Mouse (Mus musculus) spleen, postnatal 10 days (tissue): ENCODE results near the gene Camsap1.

Source experiments
- DNase-seq, 2 experiments: peaks; one replicate each; pipeline ENCODE4 v3.0.0; 2021 to 2022; ENCODE audit warnings: low spot score in 2 of 2

Gene Camsap1

DNA sequence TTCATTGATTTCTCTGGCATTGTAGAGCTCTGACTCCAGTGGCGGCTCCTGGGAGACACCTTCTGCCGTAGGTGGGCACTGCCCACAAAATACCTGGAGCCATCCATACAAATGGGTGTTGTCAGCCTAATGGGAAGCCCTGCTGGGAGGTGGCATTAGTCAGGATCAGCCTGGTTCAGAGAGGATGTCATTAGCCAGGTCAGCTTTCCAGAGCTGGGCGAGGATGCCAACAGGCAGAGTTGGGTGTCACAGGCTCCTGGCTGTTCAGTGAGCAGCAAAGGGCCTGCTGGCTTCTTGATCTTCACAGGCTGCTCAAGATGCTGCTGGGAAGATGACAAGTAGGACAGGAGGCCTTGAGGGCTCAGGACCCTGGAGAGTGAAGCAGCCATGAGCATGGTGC, 98.3 kb downstream of the Camsap1 start:
- no peak for DNase-seq

DNA sequence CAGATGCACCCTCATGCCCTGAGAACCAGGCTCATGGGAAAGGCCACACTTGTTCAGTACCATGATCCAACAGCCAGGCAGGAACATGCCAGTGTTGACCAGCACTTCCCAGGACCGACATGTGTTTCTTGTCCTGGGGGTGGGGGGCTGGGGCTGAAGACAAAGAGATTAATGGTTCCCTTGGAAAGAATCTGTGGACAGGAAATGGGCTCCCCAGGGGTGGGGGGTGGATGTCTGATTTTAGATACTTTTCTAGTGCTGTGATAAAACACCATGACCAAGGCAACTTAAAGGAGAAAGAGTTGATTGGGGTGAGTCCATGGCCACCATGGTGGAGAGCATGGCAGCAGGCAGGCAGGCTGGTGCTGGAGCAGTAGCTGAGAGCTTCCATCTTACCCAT, 100.8 kb downstream of the Camsap1 start:
- no peak for DNase-seq

DNA sequence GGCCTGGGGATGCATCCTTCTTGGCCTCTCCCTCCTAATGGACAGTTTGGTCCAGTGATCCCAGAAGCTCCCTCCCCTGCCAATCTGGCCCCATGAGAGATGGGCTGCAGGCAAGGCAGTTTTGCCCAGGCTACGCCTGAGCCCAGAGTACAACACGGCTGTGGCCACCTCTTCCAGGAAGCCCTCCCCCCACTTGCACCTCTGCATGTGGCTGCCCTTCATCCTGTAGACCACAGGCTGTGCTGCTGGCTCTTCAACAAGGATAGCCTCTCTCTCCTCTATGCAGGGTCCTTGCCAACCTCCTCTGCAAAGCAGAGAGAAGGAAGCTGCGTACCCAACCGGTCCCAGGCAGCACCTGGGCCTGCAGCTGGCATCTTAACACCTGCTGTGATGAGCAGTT, 104.0 kb downstream of the Camsap1 start:
- DNase-seq: no peak

DNA sequence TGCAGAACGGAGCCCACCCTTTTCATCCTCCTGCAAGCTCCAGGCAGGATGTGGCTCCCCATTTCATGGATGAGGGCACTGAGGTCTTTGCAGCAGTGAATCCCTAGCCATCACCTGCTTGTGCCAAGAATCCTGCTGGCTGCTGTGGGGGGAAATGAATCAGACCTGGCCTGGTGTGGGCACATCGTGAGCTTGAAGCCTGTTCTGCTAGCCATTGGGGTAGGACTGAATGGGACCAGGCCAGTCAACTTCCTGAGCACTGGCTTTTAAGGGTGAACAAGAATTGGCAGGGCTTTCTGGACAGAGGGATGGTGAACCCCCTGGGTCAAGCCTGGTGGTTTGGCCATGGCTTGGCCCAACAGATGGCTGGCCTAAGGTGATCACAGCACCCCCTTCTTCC, 104.6 kb downstream of the Camsap1 start:
- DNase-seq: no peak

DNA sequence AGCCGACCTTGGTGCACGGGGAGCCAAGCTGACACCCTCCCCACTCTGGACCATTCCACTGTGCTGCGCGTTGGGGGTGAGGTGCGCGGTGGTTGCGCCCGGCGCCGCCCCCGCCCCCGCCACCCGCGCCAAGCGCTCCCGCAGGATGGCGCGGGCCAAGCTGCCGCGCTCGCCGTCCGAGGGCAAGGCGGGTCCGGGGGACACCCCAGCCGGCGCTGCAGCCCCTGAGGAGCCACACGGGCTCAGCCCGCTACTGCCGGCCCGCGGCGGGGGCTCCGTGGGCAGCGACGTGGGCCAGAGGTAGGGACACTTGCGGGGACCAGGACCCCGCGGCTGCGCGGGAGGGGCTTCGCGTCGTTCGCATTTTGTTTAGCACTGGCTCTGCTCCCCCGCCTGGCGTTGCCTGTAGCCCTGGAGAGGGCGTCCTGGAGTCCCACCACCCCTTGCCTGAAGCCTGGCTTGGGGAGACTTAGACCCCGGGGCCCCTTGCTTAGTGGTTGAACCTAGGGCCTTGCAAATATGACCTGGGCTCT, 105.3 kb downstream of the Camsap1 start:
- DNase-seq: no peak

DNA sequence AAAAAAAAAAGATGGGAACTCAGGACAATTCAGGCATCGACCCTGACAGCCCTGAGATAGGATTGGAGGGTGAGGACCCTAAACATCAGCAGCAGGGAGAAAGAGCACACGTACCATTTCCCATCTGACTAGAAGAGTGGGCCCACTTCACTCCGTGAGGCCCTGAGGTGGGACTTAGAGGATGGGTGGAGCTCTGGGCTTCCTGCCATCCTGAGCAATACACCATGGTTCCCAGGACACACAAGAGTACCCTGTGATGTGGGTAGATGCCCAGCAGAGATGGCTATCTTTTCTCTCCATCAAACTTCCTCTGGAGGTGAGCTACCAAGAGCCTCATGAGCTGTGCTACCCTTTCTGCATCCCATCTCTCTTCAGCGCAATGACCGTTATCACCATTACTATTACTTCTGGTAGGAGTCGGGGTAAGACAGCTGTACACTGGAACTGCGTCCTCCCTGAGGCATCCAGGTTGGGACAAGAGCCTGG, 105.8 kb downstream of the Camsap1 start:
- no peak for DNase-seq
